Mouse (Mus musculus) liver (tissue): ENCODE data around the gene Plscr1.

ENCODE experiments used
- DNase-seq: peaks from one replicate; pipeline ENCODE4 v3.0.0-alpha.2; 2020; ENCODE audit warnings: mixed read lengths

Gene Plscr1

GRCm38 (mm10) chr9:92305620-92306220 lies 56.2 kb downstream of the Plscr1 start:
- no peak for DNase-seq

DNA sequence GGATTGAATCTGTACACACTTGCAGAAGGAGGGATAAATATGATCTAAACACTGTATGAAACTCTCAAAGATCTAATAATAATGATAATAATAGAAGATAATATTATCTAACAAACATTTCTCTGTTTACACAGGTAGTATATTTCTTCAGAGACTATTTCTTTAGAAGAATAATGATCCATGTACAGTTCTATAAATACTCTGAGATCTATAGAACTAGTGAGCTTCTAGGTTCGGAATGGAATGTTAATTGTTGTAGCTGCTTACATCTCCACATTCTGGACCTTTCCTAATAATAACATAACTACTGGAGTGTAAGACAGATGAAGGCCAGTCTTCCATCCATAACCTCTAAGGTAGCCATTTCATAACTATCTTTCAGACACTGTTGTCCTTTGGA lies 59.5 kb downstream of the Plscr1 start, which contains the start of gene 1700057G04Rik:
TSS of gene 1700057G04Rik (plus strand) at position 301 of the 400 bp plus-strand sequence.
- DNase-seq: no peak

- DNase-seq: no peak
Measured at GRCm38 (mm10) chr9:92316791-92317190, 67.2 kb downstream of the Plscr1 start.
